Mouse (Mus musculus): ENCODE results near the gene Pth1r. TPM values are rescaled to one million over a fixed set of nuclear protein-coding genes. Genes with fewer than 3 reads are reported as not detected.

Pth1r gene
- polyA plus RNA-seq, 1 experiment from 2014 or later, result 110 TPM

DNA sequence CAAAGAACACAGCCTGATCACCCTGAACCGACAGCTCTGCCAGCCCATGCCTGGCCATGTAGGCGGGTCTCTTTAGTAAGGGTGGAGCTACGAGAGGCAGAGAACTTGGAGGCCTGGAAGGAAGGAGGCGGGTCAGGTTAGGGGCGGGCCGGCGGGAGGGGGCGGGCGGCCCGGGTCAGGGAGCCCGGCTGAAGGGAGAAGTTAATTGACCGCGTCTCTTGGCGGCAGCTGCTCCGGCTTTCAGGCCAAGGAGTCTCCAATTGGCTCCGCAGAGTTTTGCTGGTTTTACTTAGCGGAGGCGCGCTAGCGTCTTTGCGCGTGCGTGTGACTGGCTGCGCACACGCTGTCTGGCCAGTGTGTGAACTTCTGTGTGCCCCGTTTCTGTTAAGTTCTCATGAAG is 14.3 kb downstream of the Pth1r start:
- peaks cover 93% of the 10 kb centered on the region for H3K4me1 ChIP-seq
- peak overlapping the region; percentile 33 for H3K4me3 ChIP-seq
- H3K9me3 ChIP-seq, result no peaks in the 10 kb centered on the region
- ATAC-seq (ENCODE audit: insufficient number of reproducible peaks, low FRiP score, low TSS enrichment, low read depth), result peak; percentile 86
- H3K9ac ChIP-seq, result no peak overlapping the region
- H3K27ac ChIP-seq, result peak overlapping the region; percentile 80
- peaks cover 13% of the 10 kb centered on the region for H3K27me3 ChIP-seq
- peaks cover 17% of the 10 kb centered on the region; the same call in 1 of the 2 replicates for H3K36me3 ChIP-seq
- H3K4me2 ChIP-seq, result peak overlapping the region; percentile 58
- WGBS, result under 1% methylated on average over 26 of the region's 26 CpGs

DNA sequence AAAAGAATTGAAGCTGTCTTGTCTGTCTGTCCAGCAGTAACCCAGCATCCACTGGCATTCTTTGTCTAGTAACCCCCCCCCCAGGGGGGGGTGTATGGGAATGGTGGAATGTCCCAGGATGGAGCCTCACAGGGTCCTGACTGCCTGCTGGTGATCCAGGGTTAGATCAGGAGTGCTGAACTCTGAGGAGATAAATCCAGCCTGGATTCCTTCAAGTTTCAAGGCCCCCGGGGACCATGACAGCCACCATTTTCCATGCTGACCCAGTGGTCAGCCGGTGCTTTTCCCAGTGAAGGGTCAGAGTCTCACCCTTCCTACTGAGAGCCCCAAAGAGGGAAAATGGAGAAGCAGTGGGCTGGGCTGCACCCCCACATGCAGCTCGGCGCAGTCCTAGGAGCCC is 15.1 kb downstream of the Pth1r start:
- Histone ChIP-seq H3K27ac (0 out of 2 replicates have a peak overlapping the region, but pooled peaks have one; percentile 51), H3K4me1 (peaks cover 92% of the 10 kb centered on the region), H3K9me3 (no peaks in the 10 kb centered on the region), H3K4me3 (peak overlapping the region; percentile 33; the same call in 1 of the 2 replicates), H3K4me2 (peak overlapping the region; percentile 58; the same call in 1 of the 2 replicates), H3K27me3 (peaks cover 20% of the 10 kb centered on the region), H3K9ac (no peak overlapping the region), H3K36me3 (peaks cover 24% of the 10 kb centered on the region)
- 57% methylated on average over 4 of the region's 4 CpGs for WGBS
- ATAC-seq (ENCODE audit: insufficient number of reproducible peaks, low FRiP score, low TSS enrichment, low read depth), result no peak

DNA sequence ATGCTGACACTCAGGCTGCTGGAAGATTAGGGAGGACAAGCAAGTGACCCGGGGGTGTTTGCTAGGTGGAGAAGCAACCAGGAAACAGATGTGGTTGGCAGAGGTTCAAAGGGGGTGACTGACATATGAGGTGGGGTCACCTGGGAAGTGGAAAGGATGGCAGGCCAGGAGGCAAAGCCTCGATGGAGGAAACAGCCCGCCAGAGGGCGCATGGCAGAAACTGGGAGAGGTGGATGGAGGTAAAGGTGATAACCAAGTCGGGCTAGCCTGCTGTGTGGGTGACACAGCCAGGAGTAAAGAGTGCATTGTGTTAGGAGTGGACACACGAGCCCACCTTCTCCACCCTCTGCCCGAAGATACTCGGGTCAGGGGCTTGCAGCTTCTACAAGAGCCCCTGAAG is 17.1 kb downstream of the Pth1r start:
- Histone ChIP-seq H3K9ac (no peak overlapping the region), H3K27me3 (peaks cover 25% of the 10 kb centered on the region), H3K4me3 (no peak overlapping the region), H3K4me2 (no peak overlapping the region), H3K36me3 (peaks cover 40% of the 10 kb centered on the region), H3K27ac (no peak overlapping the region), H3K9me3 (no peaks in the 10 kb centered on the region), H3K4me1 (peaks cover 92% of the 10 kb centered on the region)
- WGBS, result 15% methylated on average over 8 of the region's 8 CpGs
- ATAC-seq (ENCODE audit: insufficient number of reproducible peaks, low FRiP score, low TSS enrichment, low read depth), result no peak

DNA sequence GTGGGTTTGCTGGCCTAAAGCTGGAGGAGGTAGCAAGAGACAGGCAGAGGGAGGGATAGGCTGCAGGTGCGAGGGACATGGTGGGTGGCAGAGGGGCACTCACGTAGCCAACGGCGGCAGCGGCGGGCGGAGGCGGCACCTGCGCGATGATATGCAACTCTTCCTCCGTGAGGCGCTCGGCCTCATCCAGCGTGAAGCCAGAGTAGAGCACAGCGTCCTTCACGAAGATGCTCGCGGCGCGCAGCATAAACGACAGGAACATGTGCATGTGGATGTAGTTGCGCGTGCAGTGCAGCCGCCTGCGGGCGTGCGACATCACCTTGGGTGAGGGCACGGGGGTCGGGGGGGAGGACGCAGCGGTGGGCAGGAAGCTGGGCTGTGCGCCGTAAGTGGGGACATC is 20.1 kb downstream of the Pth1r start:
- H3K36me3 ChIP-seq, result peaks cover 63% of the 10 kb centered on the region
- H3K4me3 ChIP-seq, result no peak overlapping the region
- H3K4me1 ChIP-seq, result peaks cover 64% of the 10 kb centered on the region
- no peak for ATAC-seq (ENCODE audit: insufficient number of reproducible peaks, low FRiP score, low TSS enrichment, low read depth)
- H3K9ac ChIP-seq, result no peak overlapping the region
- no peak overlapping the region for H3K27ac ChIP-seq
- H3K4me2 ChIP-seq, result peak overlapping the region; percentile 20; the same call in 1 of the 2 replicates
- no peaks in the 10 kb centered on the region for H3K9me3 ChIP-seq
- WGBS, result 25% methylated on average over 31 of the region's 33 CpGs
- H3K27me3 ChIP-seq, result peaks cover 25% of the 10 kb centered on the region

DNA sequence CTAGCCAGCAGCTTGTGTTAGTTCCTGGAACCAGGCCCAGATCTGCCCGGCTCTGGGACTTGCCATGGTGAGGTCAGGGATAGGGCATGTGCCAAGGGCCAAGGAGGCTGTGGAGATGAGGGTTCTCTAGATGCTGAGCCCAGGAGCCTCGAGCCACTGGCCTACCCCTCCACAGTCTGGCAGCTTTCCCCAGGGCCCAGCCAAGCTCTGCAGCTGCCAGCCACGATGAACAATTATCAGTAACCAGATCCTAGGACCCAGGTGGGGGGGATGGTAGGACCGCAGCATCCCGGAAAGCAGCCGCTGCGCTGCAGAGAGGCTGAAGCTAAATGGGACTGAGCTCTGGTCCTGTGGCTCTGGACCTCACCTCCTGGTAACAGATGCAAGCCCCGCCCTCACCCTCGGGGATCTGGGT is 21.2 kb downstream of the Pth1r start:
- peak; percentile 46; the same call in 1 of the 2 replicates for ATAC-seq (ENCODE audit: insufficient number of reproducible peaks, low FRiP score, low TSS enrichment, low read depth)
- H3K9me3 ChIP-seq, result no peaks in the 10 kb centered on the region
- H3K9ac ChIP-seq, result no peak overlapping the region
- peaks cover 71% of the 10 kb centered on the region for H3K36me3 ChIP-seq
- peaks cover 25% of the 10 kb centered on the region for H3K27me3 ChIP-seq
- H3K27ac ChIP-seq, result no peak overlapping the region
- 6% methylated on average over 9 of the region's 9 CpGs for WGBS
- H3K4me3 ChIP-seq, result no peak overlapping the region
- no peak overlapping the region for H3K4me2 ChIP-seq
- peaks cover 53% of the 10 kb centered on the region for H3K4me1 ChIP-seq

DNA sequence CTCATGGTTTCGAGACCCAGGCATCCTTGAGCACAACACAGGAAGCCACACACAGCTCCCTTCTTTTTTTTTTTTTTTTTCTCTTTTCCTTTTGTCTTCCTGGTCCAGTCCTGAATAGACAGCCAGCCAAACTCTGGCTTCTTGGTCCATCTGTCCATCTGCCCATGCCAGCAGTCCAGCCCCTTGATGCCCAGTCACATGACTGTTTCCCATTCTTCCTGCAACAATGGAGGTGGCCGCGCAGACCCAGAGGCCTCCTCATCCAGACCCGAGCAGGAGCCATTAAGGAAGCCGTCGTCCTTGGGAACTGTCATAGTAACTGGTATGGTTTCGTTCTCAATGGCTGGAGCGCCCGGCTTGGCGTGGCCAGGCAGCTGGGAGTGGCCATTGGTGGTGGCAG is 24.9 kb downstream of the Pth1r start:
- Histone ChIP-seq H3K9me3 (no peaks in the 10 kb centered on the region), H3K27ac (peak overlapping the region; percentile 22; the same call in 1 of the 2 replicates), H3K4me3 (no peak overlapping the region), H3K36me3 (peaks cover 50% of the 10 kb centered on the region), H3K27me3 (peaks cover 8% of the 10 kb centered on the region), H3K4me1 (peaks cover 45% of the 10 kb centered on the region), H3K4me2 (no peak overlapping the region), H3K9ac (no peak overlapping the region)
- ATAC-seq (ENCODE audit: insufficient number of reproducible peaks, low FRiP score, low TSS enrichment, low read depth), result no peak
- 90% methylated on average over 10 of the region's 10 CpGs for WGBS

DNA sequence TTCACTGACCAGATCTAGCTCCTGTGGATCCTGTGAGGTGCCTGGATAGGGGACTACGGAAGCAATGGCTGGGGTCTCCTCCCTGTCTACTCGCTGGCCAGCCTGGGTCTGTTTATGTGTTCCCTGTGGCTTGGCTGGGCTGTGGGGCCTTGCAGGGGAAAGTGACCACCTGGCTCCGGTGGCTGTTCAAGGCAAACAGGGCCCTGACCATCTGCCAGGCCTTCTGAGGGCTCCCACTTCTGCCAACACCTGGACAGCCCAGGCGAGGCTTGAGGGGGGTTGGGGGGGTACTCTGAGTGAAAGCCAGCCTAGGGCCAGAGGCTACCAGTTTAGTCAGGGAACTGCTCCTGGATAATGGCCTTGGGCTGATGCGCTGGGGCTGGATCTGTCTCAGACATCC is 27.0 kb downstream of the Pth1r start:
- Histone ChIP-seq H3K4me3 (no peak overlapping the region), H3K27ac (peak overlapping the region; percentile 30; the same call in 1 of the 2 replicates), H3K36me3 (peaks cover 32% of the 10 kb centered on the region), H3K4me1 (peaks cover 27% of the 10 kb centered on the region), H3K27me3 (no peaks in the 10 kb centered on the region), H3K9me3 (no peaks in the 10 kb centered on the region), H3K4me2 (no peak overlapping the region), H3K9ac (no peak overlapping the region)
- ATAC-seq (ENCODE audit: insufficient number of reproducible peaks, low FRiP score, low TSS enrichment, low read depth), result no peak
- 48% methylated on average over 5 of the region's 5 CpGs for WGBS

DNA sequence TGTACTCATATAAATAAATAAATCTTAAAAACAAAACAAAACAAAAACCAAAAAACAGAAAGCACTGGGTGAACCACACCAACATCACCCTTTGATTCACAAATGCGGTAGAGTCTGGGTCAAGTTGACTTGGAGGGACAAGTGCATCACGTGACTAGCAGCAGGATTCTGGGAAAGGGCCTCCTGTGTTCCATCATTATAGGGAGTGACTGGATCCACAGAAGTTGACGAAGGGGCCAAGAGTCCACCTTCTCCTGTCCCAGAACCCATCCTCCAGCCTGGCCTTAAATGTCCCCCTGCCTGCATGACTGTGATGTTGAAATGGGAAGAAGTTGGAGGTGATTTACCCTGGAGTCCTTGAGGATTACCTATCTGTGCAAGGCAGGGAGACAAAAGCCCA is 28.1 kb downstream of the Pth1r start:
- Histone ChIP-seq H3K9me3 (no peaks in the 10 kb centered on the region), H3K27ac (no peak overlapping the region), H3K36me3 (peaks cover 28% of the 10 kb centered on the region), H3K4me2 (no peak overlapping the region), H3K9ac (no peak overlapping the region), H3K27me3 (no peaks in the 10 kb centered on the region), H3K4me3 (no peak overlapping the region), H3K4me1 (peaks cover 24% of the 10 kb centered on the region)
- WGBS, result 78% methylated on average over 3 of the region's 3 CpGs
- no peak for ATAC-seq (ENCODE audit: insufficient number of reproducible peaks, low FRiP score, low TSS enrichment, low read depth)

DNA sequence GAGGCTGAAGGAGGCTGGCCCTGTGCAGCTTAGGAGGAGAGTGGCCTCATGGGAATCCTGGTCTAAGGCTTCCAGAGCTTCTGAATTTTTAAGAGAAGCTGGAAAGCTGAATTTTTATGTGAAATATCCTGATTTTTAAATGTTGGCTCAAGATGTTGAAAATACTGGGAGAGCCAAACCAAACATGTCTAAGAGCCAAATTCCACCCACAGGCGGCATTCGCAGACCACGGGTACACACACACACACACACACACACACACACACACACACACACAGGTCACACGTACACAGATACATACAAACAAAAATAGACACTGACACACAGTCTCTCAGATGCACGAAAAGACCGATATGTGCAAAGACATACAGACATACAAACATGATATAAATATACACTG is 28.9 kb downstream of the Pth1r start:
- Histone ChIP-seq H3K36me3 (peaks cover 23% of the 10 kb centered on the region), H3K4me2 (no peak overlapping the region), H3K27me3 (no peaks in the 10 kb centered on the region), H3K9ac (no peak overlapping the region), H3K27ac (peak overlapping the region; percentile 64), H3K9me3 (no peaks in the 10 kb centered on the region), H3K4me3 (no peak overlapping the region), H3K4me1 (peaks cover 24% of the 10 kb centered on the region)
- 56% methylated on average over 6 of the region's 6 CpGs for WGBS
- ATAC-seq (ENCODE audit: insufficient number of reproducible peaks, low FRiP score, low TSS enrichment, low read depth), result no peak

DNA sequence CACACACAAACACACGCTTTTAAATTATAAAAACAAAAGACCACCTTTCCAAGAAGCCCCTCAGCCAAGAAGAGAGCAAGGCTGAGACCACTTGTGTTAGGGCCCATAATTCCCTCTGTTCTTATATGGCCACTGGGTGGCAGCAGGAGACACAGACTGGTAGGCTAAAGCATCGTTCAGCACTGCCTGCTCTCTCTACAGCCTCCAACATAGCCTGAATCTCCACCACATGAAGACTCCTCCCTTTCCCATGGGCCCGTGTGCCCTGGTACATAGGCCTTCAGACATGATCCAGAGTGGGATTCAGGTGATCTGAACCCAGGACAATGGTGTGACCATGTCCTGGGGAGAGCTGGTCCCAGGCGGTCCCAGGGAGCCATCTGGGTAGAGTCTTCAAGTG is 30.2 kb downstream of the Pth1r start:
- Histone ChIP-seq H3K9ac (no peak overlapping the region), H3K4me1 (peaks cover 24% of the 10 kb centered on the region), H3K4me2 (no peak overlapping the region), H3K36me3 (peaks cover 22% of the 10 kb centered on the region), H3K27ac (peak overlapping the region; percentile 64; the same call in 1 of the 2 replicates), H3K27me3 (no peaks in the 10 kb centered on the region), H3K4me3 (no peak overlapping the region), H3K9me3 (no peaks in the 10 kb centered on the region)
- WGBS, result 32% methylated on average over 4 of the region's 4 CpGs
- peak; percentile 15; the same call in 1 of the 2 replicates for ATAC-seq (ENCODE audit: insufficient number of reproducible peaks, low FRiP score, low TSS enrichment, low read depth)

DNA sequence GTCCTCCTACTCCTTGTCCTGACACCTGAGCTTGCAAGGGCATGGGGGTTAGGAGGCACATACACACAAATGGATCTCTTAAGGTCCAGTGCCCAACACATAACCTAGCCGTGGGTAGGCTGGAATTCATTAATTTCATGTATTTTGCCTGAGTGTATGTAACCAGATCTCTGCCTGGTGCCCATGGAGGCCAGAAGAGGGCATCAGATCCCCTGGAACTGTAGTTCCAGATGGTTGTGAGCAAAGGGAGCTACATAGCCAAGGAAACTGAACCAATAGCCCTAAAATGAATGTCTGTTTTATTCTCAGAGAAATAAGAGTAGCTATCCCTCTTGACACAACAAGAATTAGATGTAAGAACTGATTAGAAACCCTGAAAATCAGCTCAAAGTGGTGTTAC is 31.5 kb downstream of the Pth1r start:
- Histone ChIP-seq H3K27ac (no peak overlapping the region), H3K9ac (no peak overlapping the region), H3K9me3 (no peaks in the 10 kb centered on the region), H3K4me3 (no peak overlapping the region), H3K4me1 (peaks cover 24% of the 10 kb centered on the region), H3K27me3 (no peaks in the 10 kb centered on the region), H3K36me3 (peaks cover 20% of the 10 kb centered on the region; the same call in 1 of the 2 replicates), H3K4me2 (no peak overlapping the region)
- ATAC-seq (ENCODE audit: insufficient number of reproducible peaks, low FRiP score, low TSS enrichment, low read depth), result no peak
- 27% methylated on average over 1 of the region's 1 CpGs for WGBS

DNA sequence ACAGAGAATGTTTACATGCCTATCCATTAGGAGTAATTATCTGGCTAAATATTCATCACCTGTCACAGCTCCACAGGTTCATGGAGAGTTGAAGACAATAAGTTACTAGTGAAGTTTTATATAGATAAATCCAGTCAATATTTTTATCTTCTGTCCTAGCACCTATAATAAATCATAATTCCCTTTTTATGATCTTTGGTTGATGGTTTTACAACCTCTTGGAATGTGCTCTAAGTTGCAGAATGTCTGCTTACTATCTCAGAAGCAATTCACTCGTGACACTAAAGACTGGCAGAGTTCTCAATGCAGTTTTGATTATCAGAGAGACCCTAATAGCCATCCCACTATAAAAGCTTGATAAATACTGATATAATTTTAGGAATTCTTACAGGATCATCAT is 33.6 kb downstream of the Pth1r start:
- no peak overlapping the region for H3K4me2 ChIP-seq
- H3K36me3 ChIP-seq, result peaks cover 20% of the 10 kb centered on the region; the same call in 1 of the 2 replicates
- no peak overlapping the region for H3K4me3 ChIP-seq
- no peak overlapping the region for H3K27ac ChIP-seq
- H3K4me1 ChIP-seq, result peaks cover 27% of the 10 kb centered on the region
- 46% methylated on average over 1 of the region's 1 CpGs for WGBS
- H3K9me3 ChIP-seq, result no peaks in the 10 kb centered on the region
- H3K27me3 ChIP-seq, result no peaks in the 10 kb centered on the region
- no peak overlapping the region for H3K9ac ChIP-seq
- ATAC-seq (ENCODE audit: insufficient number of reproducible peaks, low FRiP score, low TSS enrichment, low read depth), result no peak

DNA sequence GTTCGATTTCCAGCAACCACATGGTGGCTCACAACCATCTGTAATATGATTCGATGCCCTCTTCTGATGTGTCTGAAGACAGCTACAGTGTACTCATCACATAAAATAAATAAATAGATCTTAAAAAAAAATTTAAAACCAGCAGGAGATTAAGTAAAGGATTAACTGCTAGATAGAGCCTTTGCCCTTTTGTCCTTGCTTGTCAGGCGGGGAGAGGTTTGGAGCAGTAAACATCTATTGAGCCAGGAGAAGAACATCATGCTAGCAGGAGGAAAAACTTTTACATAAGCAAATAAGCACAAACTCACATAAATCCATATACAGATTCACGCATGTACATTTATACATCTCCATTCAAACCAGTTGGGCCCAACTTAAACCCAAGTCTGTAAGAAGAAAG is 34.4 kb downstream of the Pth1r start:
- H3K4me1 ChIP-seq, result peaks cover 21% of the 10 kb centered on the region
- no peak overlapping the region for H3K4me2 ChIP-seq
- no peak overlapping the region for H3K27ac ChIP-seq
- H3K9me3 ChIP-seq, result no peaks in the 10 kb centered on the region
- no peak overlapping the region for H3K9ac ChIP-seq
- ATAC-seq (ENCODE audit: insufficient number of reproducible peaks, low FRiP score, low TSS enrichment, low read depth), result no peak
- peaks cover 20% of the 10 kb centered on the region; the same call in 1 of the 2 replicates for H3K36me3 ChIP-seq
- no peak overlapping the region for H3K4me3 ChIP-seq
- 90% methylated on average over 4 of the region's 4 CpGs for WGBS
- no peaks in the 10 kb centered on the region for H3K27me3 ChIP-seq
